Mouse (Mus musculus) liver, embryonic 14.5 days (tissue): ENCODE data around the gene Ptpn11. TPM values are rescaled to one million over a fixed set of nuclear protein-coding genes. Genes with fewer than 3 reads are reported as not detected.

Source experiments
- ATAC-seq: fragments of 200-750 bp; cut with Nextera tagmentation; 2 replicates; pipeline ENCODE4 v1.8.0; 2017; ENCODE audit warnings: moderate number of reproducible peaks, mild to moderate bottlenecking, moderate library complexity; ENCODE audit not compliant: insufficient read depth
- DNase-seq, 3 experiments: peaks; one replicate each; pipeline ENCODE4 v3.0.0-alpha.2; 2012 to 2013; ENCODE audit warnings: low read depth in 3 of 3, low spot score in 3 of 3
- H3K27ac ChIP-seq: fragments of 300-500 bp; sonication (generic); 2 replicates; pipeline ENCODE4 v1.5.1; 2014; ENCODE audit warnings: moderate library complexity, mild to moderate bottlenecking, control low read depth, inconsistent platforms
- H3K27me3 ChIP-seq: fragments of 300-500 bp; sonication (generic); 2 replicates; pipeline ENCODE4 v1.6.1; 2014; ENCODE audit warnings: mild to moderate bottlenecking, low read length, moderate library complexity; ENCODE audit not compliant: control insufficient read depth, insufficient read depth
- H3K36me3 ChIP-seq: fragments of 300-500 bp; sonication (generic); replicated peaks from 2 replicates; pipeline ENCODE4 v1.6.1; 2014; ENCODE audit warnings: low read depth; ENCODE audit not compliant: control insufficient read depth, insufficient read depth
- H3K4me1 ChIP-seq, 2 experiments: fragments of 200-500 bp in 1 of 2; fragments of 300-500 bp in 1 of 2; sonication (generic) in 1 of 2; replicated peaks; 2 replicates each; pipeline ENCODE4 v1.6.1; 2012 to 2014; ENCODE audit warnings: antibody characterized with exemption in 1 of 2, inconsistent platforms in 1 of 2, low read length in 1 of 2; ENCODE audit not compliant: control insufficient read depth in 2 of 2, insufficient read depth in 2 of 2
- H3K4me2 ChIP-seq: fragments of 300-500 bp; sonication (generic); 2 replicates; pipeline ENCODE4 v1.6.1; 2014; ENCODE audit warnings: low read depth, mild to moderate bottlenecking, control low read depth, moderate library complexity
- H3K4me3 ChIP-seq, 2 experiments: fragments of 200-500 bp in 1 of 2; fragments of 300-500 bp in 1 of 2; sonication (generic) in 1 of 2; 2 replicates each; pipeline ENCODE4 v1.5.1; 2012 to 2014; ENCODE audit warnings: low read depth in 2 of 2, low read length in 2 of 2, mild to moderate bottlenecking in 2 of 2, control low read depth in 1 of 2, inconsistent platforms in 1 of 2, moderate library complexity in 1 of 2; ENCODE audit not compliant: insufficient read depth in 1 of 2
- H3K9ac ChIP-seq: fragments of 300-500 bp; sonication (generic); replicated peaks from 2 replicates; pipeline ENCODE4 v1.6.1; 2014; ENCODE audit warnings: mild to moderate bottlenecking, control low read depth, moderate library complexity
- H3K9me3 ChIP-seq: fragments of 300-500 bp; sonication (generic); 2 replicates; pipeline ENCODE4 v1.6.1; 2016; ENCODE audit warnings: low read length, mixed read lengths; ENCODE audit not compliant: control insufficient read depth
- CTCF ChIP-seq: IDR thresholded peaks from 2 replicates; pipeline ENCODE4 v1.5.1; 2016; ENCODE audit warnings: antibody characterized with exemption, low read depth, control low read depth
- EP300 ChIP-seq: IDR thresholded peaks from 2 replicates; pipeline ENCODE4 v1.6.1; 2016; ENCODE audit warnings: antibody characterized with exemption, low read depth
- WGBS: fragments of 180-500 bp; shearing (Covaris S2); extraction: QIAGEN DNeasy Blood & Tissue Kit; methylation state at CpG from one replicate; pipeline ENCODE4 v1.1.7; 2014; ENCODE audit not compliant: insufficient replicate concordance; 5-methylcytosine and 5-hydroxymethylcytosine counted together
- polyA plus RNA-seq, 2 experiments: library from polyadenylated mRNA; depleted of rRNA in 1 of 2; stranded (reverse) in 1 of 2; unstranded in 1 of 2; fragments of >200 nt; fragmentation: Nextera tagmentation in 1 of 2; extraction: Ambion mirVana in 1 of 2; gene quantifications; 2 replicates each; pipeline versions ENCODE4 v1.2.1 to v1.2.3; 2012 to 2014

Gene Ptpn11
- polyA plus RNA-seq (2012; rRNA removed) (10.4 and 13.7 TPM in 2 replicates), polyA plus RNA-seq (2014; fragmentation: Nextera tagmentation; extraction: Ambion mirVana) (10.0 and 11.5 TPM in 2 replicates)

- whole genome bisulfite sequencing, result under 1% methylated on average over 97 of the region's 98 CpGs
Observed at GRCm38 (mm10) chr5:121190836-121191583, at the start of gene Ptpn11. Gene Ptpn11 (minus strand): TSS chr5:121191397.

GRCm38 (mm10) chr5:121239846-121240245 is 48.6 kb upstream of the Ptpn11 start:
- no peaks in the 10 kb centered on the region for H3K9me3 ChIP-seq
- WGBS, result 55% methylated on average over 5 of the region's 5 CpGs
- peaks cover 86 to 87% of the 10 kb centered on the region in 2 experiments for H3K4me1 ChIP-seq
- H3K27me3 ChIP-seq, result no peaks in the 10 kb centered on the region
- ATAC-seq (no peak), DNase-seq (no peak)
- H3K36me3 ChIP-seq, result peaks cover 13% of the 10 kb centered on the region
- peak overlapping the region; percentile 53 for H3K4me2 ChIP-seq
- peak overlapping the region; percentile 94 for H3K27ac ChIP-seq
- peak overlapping the region; percentile 58 for H3K9ac ChIP-seq
- no peak for TF ChIP-seq EP300
- TF ChIP-seq CTCF, result no peak
- peak overlapping the region in 1 of 2 experiments; percentile 4; a peak in 1 of 4 replicates for H3K4me3 ChIP-seq

More at GRCm38 (mm10) chr5:121190836-121191583, at the start of gene Ptpn11:
- peak; percentile 87 for ATAC-seq
- peak; percentile 65 to 71 (median 70) for DNase-seq
- H3K9ac ChIP-seq, result peak within 1 kb of the TSS; percentile 85
- H3K4me1 ChIP-seq, result peaks cover 38 to 51% of the 10 kb centered on the region in 2 experiments
- H3K9me3 ChIP-seq, result no peaks in the 10 kb centered on the region
- TF ChIP-seq EP300 (no peak), CTCF (peak; percentile 19)
- peak within 1 kb of the TSS; percentile 80 for H3K27ac ChIP-seq
- no peaks in the 10 kb centered on the region for H3K27me3 ChIP-seq
- peak within 1 kb of the TSS; percentile 86 for H3K4me2 ChIP-seq
- H3K36me3 ChIP-seq, result no peaks in the 10 kb centered on the region
- H3K4me3 ChIP-seq, result peak within 1 kb of the TSS; percentile 83 to 99

- H3K4me1 ChIP-seq, result peaks cover 87% of the 10 kb centered on the region in 2 experiments
- peak overlapping the region; percentile 67 for H3K4me2 ChIP-seq
- H3K9me3 ChIP-seq, result no peaks in the 10 kb centered on the region
- H3K36me3 ChIP-seq, result peaks cover 16% of the 10 kb centered on the region
- H3K27me3 ChIP-seq, result no peaks in the 10 kb centered on the region
- ATAC-seq, result no peak
- WGBS, result 67% methylated on average over 2 of the region's 2 CpGs
- peak overlapping the region; percentile 36; the same call in 1 of the 2 replicates for H3K9ac ChIP-seq
- H3K4me3 ChIP-seq, result no peak overlapping the region
- DNase-seq, result no peak
- TF ChIP-seq CTCF (no peak), EP300 (no peak)
- peak overlapping the region; percentile 94 for H3K27ac ChIP-seq
Observed at GRCm38 (mm10) chr5:121238208-121238607, 47.0 kb upstream of the Ptpn11 start.

- TF ChIP-seq EP300 (peak; percentile 97), CTCF (no peak)
- WGBS, result 10% methylated on average over 5 of the region's 5 CpGs
- Histone ChIP-seq H3K4me3 (peak overlapping the region; percentile 20 to 26; a peak in 3 of 4 replicates), H3K9me3 (no peaks in the 10 kb centered on the region), H3K4me1 (peaks cover 81 to 82% of the 10 kb centered on the region in 2 experiments), H3K27ac (peak overlapping the region; percentile 94), H3K4me2 (peak overlapping the region; percentile 67), H3K36me3 (peaks cover 20% of the 10 kb centered on the region), H3K9ac (peak overlapping the region; percentile 60), H3K27me3 (no peaks in the 10 kb centered on the region)
- ATAC-seq (peak; percentile 97), DNase-seq (peak; percentile 93 to 96 (median 93))
Observed at GRCm38 (mm10) chr5:121236171-121236570, 45.0 kb upstream of the Ptpn11 start.

- H3K27ac ChIP-seq, result peak overlapping the region; percentile 94
- ATAC-seq (peak; percentile 47; the same call in 1 of the 2 replicates), DNase-seq (peak in 1 of 3 experiments; percentile 62)
- peak overlapping the region; percentile 36 for H3K9ac ChIP-seq
- H3K27me3 ChIP-seq, result no peaks in the 10 kb centered on the region
- TF ChIP-seq CTCF, result no peak
- TF ChIP-seq EP300, result peak; percentile 76
- WGBS, result 8% methylated on average over 2 of the region's 2 CpGs
- no peaks in the 10 kb centered on the region for H3K9me3 ChIP-seq
- H3K4me1 ChIP-seq, result peaks cover 75 to 82% of the 10 kb centered on the region in 2 experiments
- H3K36me3 ChIP-seq, result peaks cover 17% of the 10 kb centered on the region
- peak overlapping the region; percentile 54 for H3K4me2 ChIP-seq
- no peak overlapping the region; a peak in 1 of 4 replicates for H3K4me3 ChIP-seq
Observed at GRCm38 (mm10) chr5:121233726-121234125, 42.5 kb upstream of the Ptpn11 start.
